In the genomic region with DNA sequence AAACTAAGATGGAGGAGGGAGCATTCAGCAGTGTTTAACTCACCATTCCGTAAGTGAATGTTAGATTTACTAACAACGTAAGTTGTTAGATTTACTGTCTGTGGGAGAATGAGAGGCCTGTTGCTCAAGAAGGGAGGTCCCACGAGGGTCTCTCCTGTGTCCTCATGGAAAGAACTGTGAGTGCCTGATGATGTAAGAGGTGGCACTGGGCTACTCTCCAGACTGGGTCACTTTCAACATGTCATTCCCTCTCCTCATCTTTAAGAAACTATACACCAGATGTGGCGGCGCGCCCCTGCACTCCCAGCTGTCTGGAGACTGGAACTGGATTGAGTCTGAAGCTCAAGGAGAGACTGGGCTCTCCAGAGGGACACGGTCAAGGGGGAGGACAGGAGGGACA, we compare ENCODE assay signal across 25 mouse cellular contexts.
DNase-seq lines count a peak whose midpoint lies in the region; ATAC-seq and TF ChIP-seq lines count a peak whose summit lies in the region.
"Had no signal": no experiment of that assay in that cellular context is flagged by ENCODE, and none has a peak within 500 bp of the region (broad histone marks: within the 10 kb centered on the region; RNA-seq: fewer than 3 reads in every experiment).

No protein-coding gene starts in this region.

- TF ChIP-seq CTCF in lung, postnatal 0 days (IDR thresholded peaks at IDR 0.05), result no peak

- 82% methylated on average over 7 of the region's 7 CpGs for WGBS in limb, embryonic 11.5 days
- 85% methylated on average over 7 of the region's 7 CpGs for WGBS in limb, embryonic 10.5 days
- WGBS in lung, embryonic 15.5 days, result 46% methylated on average over 7 of the region's 7 CpGs
- 56% methylated on average over 7 of the region's 7 CpGs for WGBS in lung, postnatal 0 days

- no peak overlapping the region for H3K4me2 ChIP-seq in limb, embryonic 11.5 days (ENCODE audit: low read depth, severe bottlenecking)
- H3K4me2 ChIP-seq in lung, embryonic 15.5 days, result no peak overlapping the region
- H3K4me2 ChIP-seq in lung, postnatal 0 days (replicated peaks; ENCODE audit: low read depth, low read length), result no peak overlapping the region
- H3K4me2 ChIP-seq: embryonic facial prominence, embryonic 12.5 days; forebrain, embryonic 13.5 days; forebrain, embryonic 15.5 days had no signal

- H3K36me3 ChIP-seq in limb, embryonic 11.5 days (ENCODE audit: control insufficient read depth, insufficient read depth, low read length), result no peaks in the 10 kb centered on the region
- no peaks in the 10 kb centered on the region for H3K36me3 ChIP-seq in limb, embryonic 10.5 days
- no peaks in the 10 kb centered on the region for H3K36me3 ChIP-seq in lung, embryonic 15.5 days
- no peaks in the 10 kb centered on the region for H3K36me3 ChIP-seq in lung, postnatal 0 days (ENCODE audit: insufficient read depth, low read length)
- H3K36me3 ChIP-seq: embryonic facial prominence, embryonic 10.5 days; embryonic facial prominence, embryonic 12.5 days; forebrain, embryonic 15.5 days; G1E had no signal

- H3K27ac ChIP-seq in limb, embryonic 11.5 days (replicated peaks; ENCODE audit: low read depth, low read length), result no peak overlapping the region
- H3K27ac ChIP-seq in limb, embryonic 10.5 days, result no peak overlapping the region
- H3K27ac ChIP-seq in lung, embryonic 15.5 days, result no peak overlapping the region
- no peak overlapping the region for H3K27ac ChIP-seq in lung, postnatal 0 days (ENCODE audit: low read length)
- H3K27ac ChIP-seq: embryonic facial prominence, embryonic 10.5 days; embryonic facial prominence, embryonic 12.5 days; forebrain, embryonic 13.5 days; forebrain, embryonic 15.5 days had no signal

- H3K4me3 ChIP-seq in limb, embryonic 11.5 days (ENCODE audit: low read depth, low read length), result no peak overlapping the region
- H3K4me3 ChIP-seq in limb, embryonic 10.5 days, result no peak overlapping the region
- H3K4me3 ChIP-seq in lung, embryonic 15.5 days, result no peak overlapping the region
- H3K4me3 ChIP-seq in lung, postnatal 0 days (ENCODE audit: low read depth, low read length), result no peak overlapping the region
- H3K4me3 ChIP-seq: embryonic facial prominence, embryonic 10.5 days; embryonic facial prominence, embryonic 12.5 days; forebrain, embryonic 13.5 days; forebrain, embryonic 15.5 days had no signal

- H3K27me3 ChIP-seq in limb, embryonic 11.5 days (ENCODE audit: control insufficient read depth, insufficient read depth, low read length), result no peaks in the 10 kb centered on the region
- no peaks in the 10 kb centered on the region for H3K27me3 ChIP-seq in limb, embryonic 10.5 days (ENCODE audit: low read depth, poor library complexity, severe bottlenecking)
- no peaks in the 10 kb centered on the region for H3K27me3 ChIP-seq in lung, embryonic 15.5 days
- H3K27me3 ChIP-seq in lung, postnatal 0 days (replicated peaks; ENCODE audit: insufficient read depth, low read length), result no peaks in the 10 kb centered on the region
- H3K27me3 ChIP-seq: CH12.LX; embryonic facial prominence, embryonic 12.5 days; forebrain, embryonic 13.5 days; forebrain, embryonic 15.5 days; Patski had no signal

- 0 out of 2 replicates have a peak, but pooled peaks have one; percentile 17 for ATAC-seq in limb, embryonic 11.5 days (ENCODE audit: insufficient number of reproducible peaks, low FRiP score, low TSS enrichment, low read depth)
- peak; percentile 93 for ATAC-seq in lung, embryonic 15.5 days (ENCODE audit: borderline replicate concordance, extremely low read depth, low FRiP score, low TSS enrichment)
- peak; percentile 84 for ATAC-seq in lung, postnatal 0 days
- ATAC-seq: activated CD4-positive, CD25-positive, alpha-beta regulatory T cell, adult 4 months; CD4-positive, CD25-positive, alpha-beta regulatory T cell, adult 4 months; forebrain, embryonic 13.5 days; forebrain, embryonic 15.5 days; forebrain, postnatal 0 days; Patski had no signal

- peak; percentile 34 for DNase-seq in adrenal gland, postnatal 10 days
- DNase-seq in adrenal gland, adult 8-10 months, result no peak
- DNase-seq in limb, embryonic 11.5 days (ENCODE audit: low spot score), result no peak
- DNase-seq in limb, embryonic 10.5 days (ENCODE audit: low spot score), result no peak
- DNase-seq in lung, postnatal 14 days, result no peak
- DNase-seq in lung, postnatal 0 days (ENCODE audit: low spot score), result peak; percentile 58
- no peak for DNase-seq in lung, postnatal 36 days
- DNase-seq: adrenal gland, postnatal 36 days; B cell, adult 2 months; cerebellum, adult 11-12 months; cerebellum, adult 2 months; cerebellum, adult 9-10 months; cerebellum, postnatal 10 days; cerebellum, postnatal 25 days; forebrain, postnatal 0 days had no signal

- TF ChIP-seq EP300 in lung, postnatal 0 days (IDR thresholded peaks at IDR 0.05), result no peak

- no peaks in the 10 kb centered on the region for H3K9me3 ChIP-seq in limb, embryonic 11.5 days (ENCODE audit: control insufficient read depth, low read length)
- H3K9me3 ChIP-seq in limb, embryonic 10.5 days (replicated peaks), result no peaks in the 10 kb centered on the region
- H3K9me3 ChIP-seq in lung, embryonic 15.5 days, result no peaks in the 10 kb centered on the region
- no peaks in the 10 kb centered on the region for H3K9me3 ChIP-seq in lung, postnatal 0 days (ENCODE audit: low read length)
- H3K9me3 ChIP-seq: embryonic facial prominence, embryonic 10.5 days; embryonic facial prominence, embryonic 12.5 days; forebrain, embryonic 13.5 days; forebrain, embryonic 15.5 days had no signal

- no peak overlapping the region for H3K9ac ChIP-seq in limb, embryonic 11.5 days (ENCODE audit: low read length)
- H3K9ac ChIP-seq in lung, embryonic 15.5 days, result no peak overlapping the region
- H3K9ac ChIP-seq in lung, postnatal 0 days (replicated peaks; ENCODE audit: low read depth), result no peak overlapping the region
- H3K9ac ChIP-seq: embryonic facial prominence, embryonic 12.5 days; forebrain, embryonic 13.5 days; forebrain, embryonic 15.5 days; forebrain, postnatal 0 days had no signal

- H3K4me1 ChIP-seq in limb, embryonic 11.5 days (ENCODE audit: control insufficient read depth, insufficient read depth, low read length), result no peaks in the 10 kb centered on the region
- H3K4me1 ChIP-seq in limb, embryonic 10.5 days, result no peaks in the 10 kb centered on the region
- H3K4me1 ChIP-seq in lung, embryonic 15.5 days, result 0 out of 2 replicates have a peak, but pooled peaks cover 4% of the 10 kb centered on the region
- no peaks in the 10 kb centered on the region for H3K4me1 ChIP-seq in lung, postnatal 0 days (ENCODE audit: insufficient read depth, low read depth, low read length)
- H3K4me1 ChIP-seq: embryonic facial prominence, embryonic 10.5 days; embryonic facial prominence, embryonic 12.5 days; forebrain, embryonic 13.5 days; forebrain, embryonic 15.5 days had no signal

Comparison
In these comparisons a context has a peak if more than half of its experiments do, and no peak if none do; other contexts are left out.
1. DNase-seq: peak in adrenal gland, postnatal 10 days (single experiment) and lung, postnatal 0 days (single experiment); none in adrenal gland, adult 8-10 months (single experiment), limb, embryonic 11.5 days (single experiment), limb, embryonic 10.5 days (single experiment), lung, postnatal 14 days (single experiment) and lung, postnatal 36 days (single experiment).
2. ATAC-seq: peak in every context shown above with its lines; median percentile 93 in lung, embryonic 15.5 days; 84 in lung, postnatal 0 days; 17 in limb, embryonic 11.5 days.